Mouse (Mus musculus) kidney, embryonic 15.5 days (tissue): ENCODE results near the gene Ino80d. TPM values are rescaled to one million over a fixed set of nuclear protein-coding genes. Genes with fewer than 3 reads are reported as not detected.

Source experiments
- ATAC-seq: fragments of 200-750 bp; cut with Nextera tagmentation; replicated peaks from 2 replicates; pipeline ENCODE4 v1.8.0; 2017; ENCODE audit warnings: moderate TSS enrichment; ENCODE audit not compliant: low FRiP score
- H3K27ac ChIP-seq: fragments of 300-500 bp; sonication (generic); 2 replicates; pipeline ENCODE4 v1.5.1; 2015; ENCODE audit warnings: mild to moderate bottlenecking, inconsistent platforms
- H3K27me3 ChIP-seq: fragments of 300-500 bp; sonication (generic); 2 replicates; pipeline ENCODE4 v1.6.1; 2015; ENCODE audit warnings: inconsistent platforms
- H3K36me3 ChIP-seq: fragments of 300-500 bp; sonication (generic); 2 replicates; pipeline ENCODE4 v1.6.1; 2015; ENCODE audit warnings: inconsistent platforms
- H3K4me1 ChIP-seq: fragments of 300-500 bp; sonication (generic); 2 replicates; pipeline ENCODE4 v1.6.1; 2015; ENCODE audit warnings: inconsistent platforms
- H3K4me2 ChIP-seq: fragments of 300-500 bp; sonication (generic); 2 replicates; pipeline ENCODE4 v1.6.1; 2015; ENCODE audit warnings: moderate library complexity, mild to moderate bottlenecking, inconsistent platforms
- H3K4me3 ChIP-seq: fragments of 300-500 bp; sonication (generic); replicated peaks from 2 replicates; pipeline ENCODE4 v1.5.1; 2015; ENCODE audit warnings: mild to moderate bottlenecking, inconsistent platforms
- H3K9ac ChIP-seq: fragments of 300-500 bp; sonication (generic); 2 replicates; pipeline ENCODE4 v1.6.1; 2015; ENCODE audit warnings: mild to moderate bottlenecking, inconsistent platforms
- H3K9me3 ChIP-seq: fragments of 300-500 bp; sonication (generic); replicated peaks from 2 replicates; pipeline ENCODE4 v1.6.1; 2016; ENCODE audit warnings: inconsistent platforms
- WGBS: fragments of 180-500 bp; shearing (Covaris S2); methylation state at CpG from one replicate; pipeline ENCODE4 v1.1.7; 2015; ENCODE audit warnings: mixed read lengths; 5-methylcytosine and 5-hydroxymethylcytosine counted together
- polyA plus RNA-seq: library from polyadenylated mRNA; unstranded; fragments of >200 nt; fragmentation: Nextera tagmentation; extraction: Ambion mirVana; gene quantifications from 2 replicates; pipeline ENCODE4 v1.2.1, GENCODE M21; 2015

The Ino80d gene
- polyA plus RNA-seq, 1 experiment from 2014 or later = 12.1 TPM

DNA sequence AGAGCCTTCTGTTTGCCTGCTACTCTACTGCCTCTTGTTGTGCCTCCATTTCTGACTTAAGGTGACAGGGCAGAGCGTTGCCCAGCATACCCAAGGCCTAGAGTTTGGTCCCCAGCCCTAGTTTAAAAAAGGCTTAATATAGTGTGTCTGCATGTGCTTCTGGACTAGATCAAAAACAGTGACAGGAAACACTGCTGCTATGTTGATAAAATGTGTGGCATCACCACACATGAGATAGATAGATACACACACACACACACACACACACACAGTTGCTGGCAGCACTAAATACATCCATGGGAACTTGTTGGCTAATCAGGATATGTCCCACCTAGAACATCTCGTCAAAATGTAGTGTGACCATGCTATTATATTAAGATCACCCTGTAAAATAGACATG, 5.9 kb upstream of the Ino80d start:
- Histone ChIP-seq H3K27me3 (no peaks in the 10 kb centered on the region), H3K36me3 (peaks cover 67% of the 10 kb centered on the region), H3K4me3 (no peak overlapping the region), H3K4me2 (no peak overlapping the region), H3K27ac (no peak overlapping the region), H3K9ac (no peak overlapping the region), H3K9me3 (no peaks in the 10 kb centered on the region), H3K4me1 (peaks cover 22% of the 10 kb centered on the region)
- ATAC-seq = no peak
- 94% methylated on average over 2 of the region's 2 CpGs for WGBS

DNA sequence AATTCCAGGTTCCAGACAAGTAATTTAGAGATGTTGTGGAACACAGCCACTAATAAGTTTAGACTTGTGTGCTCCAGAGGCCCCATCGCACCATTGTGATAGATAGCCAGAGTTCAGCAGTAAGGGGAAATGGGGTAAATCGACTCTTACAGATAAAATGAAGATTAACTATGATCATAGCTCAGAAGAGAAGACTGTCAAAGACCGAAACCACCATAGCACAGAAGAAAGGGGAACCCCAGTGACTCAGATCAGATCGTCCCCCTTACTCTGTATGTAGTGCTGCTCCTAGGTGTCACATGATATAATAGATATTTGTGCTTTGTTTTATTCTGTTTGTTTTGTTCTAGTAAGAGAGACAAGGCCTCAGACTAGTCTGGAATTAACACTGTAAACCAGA, 5.2 kb upstream of the Ino80d start:
- no peak for ATAC-seq
- Histone ChIP-seq H3K9ac (no peak overlapping the region), H3K27ac (no peak overlapping the region), H3K4me2 (no peak overlapping the region), H3K9me3 (no peaks in the 10 kb centered on the region), H3K4me3 (no peak overlapping the region), H3K27me3 (no peaks in the 10 kb centered on the region), H3K4me1 (peaks cover 22% of the 10 kb centered on the region), H3K36me3 (peaks cover 62% of the 10 kb centered on the region)
- WGBS = 86% methylated on average over 4 of the region's 4 CpGs

DNA sequence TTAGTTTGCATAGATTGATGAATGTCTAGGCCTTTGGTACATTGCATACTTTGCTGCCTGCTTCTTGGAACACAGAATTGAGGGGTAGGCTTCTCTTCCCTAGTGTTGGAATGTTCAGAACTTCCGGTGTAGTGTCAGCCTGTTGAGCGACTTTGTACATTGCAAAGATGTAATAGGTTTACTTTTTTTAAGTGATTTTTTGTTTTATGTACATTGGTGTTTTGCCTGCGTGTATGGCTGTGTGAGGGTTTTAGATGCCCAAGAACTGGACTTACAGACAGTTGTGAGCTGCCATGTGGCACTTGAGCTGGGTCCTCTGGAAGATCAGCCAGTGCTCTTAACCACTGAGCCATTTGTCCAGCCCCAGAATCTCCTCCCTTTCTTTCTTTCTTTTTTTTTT, 1.1 kb upstream of the Ino80d start:
- Histone ChIP-seq H3K4me3 (peak overlapping the region; percentile 90), H3K4me1 (peaks cover 17% of the 10 kb centered on the region), H3K27me3 (no peaks in the 10 kb centered on the region), H3K9me3 (no peaks in the 10 kb centered on the region), H3K36me3 (peaks cover 30% of the 10 kb centered on the region), H3K9ac (no peak overlapping the region), H3K4me2 (peak overlapping the region; percentile 69), H3K27ac (peak overlapping the region; percentile 99)
- WGBS = 20% methylated on average over 3 of the region's 3 CpGs
- no peak for ATAC-seq

DNA sequence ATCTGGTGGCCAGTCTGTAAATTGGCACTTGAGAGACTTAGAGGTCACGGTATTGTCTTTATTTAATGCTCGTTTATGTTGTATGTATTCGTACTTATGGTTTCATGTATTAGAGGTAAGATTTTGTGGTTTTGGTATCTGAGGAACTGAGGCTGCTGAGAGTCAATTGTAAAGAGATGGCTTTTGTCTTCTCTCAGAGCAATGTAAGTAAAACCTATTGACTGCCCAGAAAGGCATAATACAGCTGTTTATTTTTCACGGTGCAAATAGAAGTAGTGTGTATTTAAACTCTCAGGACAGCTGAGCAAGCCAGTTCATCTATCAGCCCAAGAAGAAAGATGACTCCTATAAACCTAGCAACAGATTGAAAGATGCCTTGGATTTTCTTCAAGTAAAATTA, 629 bp upstream of the Ino80d start:
- Histone ChIP-seq H3K36me3 (peaks cover 26% of the 10 kb centered on the region), H3K4me3 (peak overlapping the region; percentile 90), H3K4me1 (peaks cover 22% of the 10 kb centered on the region), H3K9me3 (no peaks in the 10 kb centered on the region), H3K27ac (peak overlapping the region; percentile 99), H3K9ac (peak overlapping the region; percentile 99), H3K27me3 (no peaks in the 10 kb centered on the region), H3K4me2 (peak overlapping the region; percentile 69)
- WGBS = 21% methylated on average over 4 of the region's 4 CpGs
- ATAC-seq = no peak

DNA sequence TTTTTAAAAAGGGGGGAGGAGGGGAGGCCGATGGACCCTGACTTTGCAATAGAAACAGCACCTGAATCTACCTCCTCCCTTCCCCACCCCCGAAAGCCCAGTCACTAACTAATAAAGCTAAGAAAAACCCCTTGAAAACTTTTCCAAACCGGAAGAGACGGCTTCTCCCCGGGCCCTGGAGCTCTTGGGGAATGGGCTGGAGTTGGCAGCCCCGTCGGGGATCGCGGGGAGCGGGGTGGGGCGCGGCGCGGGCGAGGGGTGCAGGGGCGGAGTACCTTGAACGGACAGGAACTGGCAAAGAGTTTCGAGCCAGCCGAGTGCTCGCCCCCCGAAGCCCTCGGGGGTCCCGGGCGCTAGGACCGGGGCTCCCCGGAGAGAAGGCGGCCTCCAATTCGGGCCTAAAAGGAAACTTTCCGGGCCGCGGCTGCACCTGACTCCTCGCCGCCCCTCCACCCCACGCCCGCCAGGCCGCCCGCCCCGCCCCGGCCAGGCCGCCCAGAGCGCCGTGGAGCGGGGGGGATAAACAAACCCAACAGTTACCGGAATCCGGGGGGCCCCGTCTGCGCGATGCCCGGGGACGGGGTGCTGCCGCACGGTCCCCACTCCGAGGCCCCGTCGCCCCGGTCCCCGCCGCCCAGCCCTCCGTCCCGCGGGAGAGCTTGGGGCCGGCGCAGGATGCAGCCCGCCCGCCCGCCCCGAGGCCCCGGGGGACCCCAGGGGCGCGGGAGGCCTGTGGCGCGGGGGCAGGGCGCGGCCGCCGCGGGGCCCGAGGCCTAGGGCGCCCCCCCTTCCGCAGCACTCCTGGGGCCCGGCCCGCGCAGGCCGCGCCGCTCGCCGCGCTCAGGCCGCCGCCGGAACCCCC, 962 bp downstream of the Ino80d start:
- H3K9me3 ChIP-seq = no peaks in the 10 kb centered on the region
- H3K36me3 ChIP-seq = peaks cover 12% of the 10 kb centered on the region
- H3K27me3 ChIP-seq = no peaks in the 10 kb centered on the region
- ATAC-seq = peak; percentile 53
- H3K9ac ChIP-seq = peak overlapping the region; percentile 99
- H3K27ac ChIP-seq = peak overlapping the region; percentile 99
- peak overlapping the region; percentile 69 for H3K4me2 ChIP-seq
- 1% methylated on average over 59 of the region's 92 CpGs for WGBS
- H3K4me1 ChIP-seq = peaks cover 25% of the 10 kb centered on the region
- peak overlapping the region; percentile 90 for H3K4me3 ChIP-seq

DNA sequence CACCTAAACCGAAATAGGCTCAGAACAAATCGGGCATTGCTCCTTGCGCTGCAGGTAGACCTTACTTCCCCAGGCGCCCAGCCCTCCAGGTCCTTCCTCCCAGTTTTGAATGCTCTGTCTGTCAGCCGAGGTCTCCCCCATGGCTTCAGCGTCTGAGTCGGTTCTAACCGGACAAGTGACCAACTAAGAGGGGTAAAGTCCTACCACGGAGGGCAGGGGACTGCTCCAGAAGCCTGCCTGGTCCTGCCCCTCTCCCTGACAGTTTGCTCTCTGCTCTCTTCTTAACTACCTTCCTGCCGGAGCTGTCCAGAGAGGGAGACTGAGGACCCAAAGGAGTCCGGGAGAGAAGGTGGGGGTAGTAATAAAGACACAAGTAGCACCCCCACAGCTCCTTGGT, 1.6 kb downstream of the Ino80d start:
- Histone ChIP-seq H3K4me1 (peaks cover 25% of the 10 kb centered on the region), H3K9ac (peak overlapping the region; percentile 99), H3K9me3 (no peaks in the 10 kb centered on the region), H3K27ac (peak overlapping the region; percentile 99), H3K27me3 (no peaks in the 10 kb centered on the region), H3K4me3 (peak overlapping the region; percentile 90), H3K4me2 (peak overlapping the region; percentile 69), H3K36me3 (0 out of 2 replicates have a peak, but pooled peaks cover 5% of the 10 kb centered on the region)
- WGBS = 2% methylated on average over 11 of the region's 11 CpGs
- ATAC-seq = peak; percentile 59

DNA sequence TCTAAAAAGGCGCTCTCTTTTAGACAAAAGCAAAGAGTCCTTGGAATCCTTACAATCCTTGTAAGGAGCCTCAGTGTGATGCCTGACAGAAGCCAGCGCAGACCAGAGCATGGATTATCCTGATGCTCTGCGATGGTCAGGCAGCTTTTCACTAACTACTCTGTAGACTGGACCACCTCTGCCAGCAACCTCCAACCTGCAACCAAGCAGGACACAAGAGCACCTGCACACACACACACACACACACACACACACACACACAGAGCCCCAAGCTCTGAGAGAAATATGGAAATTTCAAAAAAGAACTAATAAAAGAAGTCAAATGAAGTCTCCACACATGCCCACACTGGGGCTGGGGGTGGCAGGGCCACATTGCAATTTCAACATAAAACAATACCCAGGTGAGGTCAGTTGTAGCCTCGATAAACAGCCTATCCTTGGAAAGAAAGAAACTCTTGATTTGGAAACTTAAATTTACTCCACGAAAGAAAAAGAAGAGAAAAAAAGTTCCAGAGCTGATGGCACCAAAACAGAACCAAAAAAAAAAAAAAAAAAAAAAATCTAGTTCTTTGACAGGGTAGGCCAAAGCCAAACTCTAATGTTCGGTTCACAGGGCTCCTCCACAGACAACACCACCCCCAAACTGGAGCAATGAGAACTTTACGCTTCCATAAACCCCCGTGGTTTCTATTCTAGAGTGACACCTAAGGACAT, 2.2 kb downstream of the Ino80d start:
- 43% methylated on average over 8 of the region's 8 CpGs for WGBS
- Histone ChIP-seq H3K36me3 (0 out of 2 replicates have a peak, but pooled peaks cover 5% of the 10 kb centered on the region), H3K4me3 (peak overlapping the region; percentile 90), H3K27ac (peak overlapping the region; percentile 99), H3K9me3 (no peaks in the 10 kb centered on the region), H3K9ac (peak overlapping the region; percentile 99), H3K27me3 (no peaks in the 10 kb centered on the region), H3K4me2 (peak overlapping the region; percentile 69), H3K4me1 (peaks cover 27% of the 10 kb centered on the region)
- no peak for ATAC-seq

DNA sequence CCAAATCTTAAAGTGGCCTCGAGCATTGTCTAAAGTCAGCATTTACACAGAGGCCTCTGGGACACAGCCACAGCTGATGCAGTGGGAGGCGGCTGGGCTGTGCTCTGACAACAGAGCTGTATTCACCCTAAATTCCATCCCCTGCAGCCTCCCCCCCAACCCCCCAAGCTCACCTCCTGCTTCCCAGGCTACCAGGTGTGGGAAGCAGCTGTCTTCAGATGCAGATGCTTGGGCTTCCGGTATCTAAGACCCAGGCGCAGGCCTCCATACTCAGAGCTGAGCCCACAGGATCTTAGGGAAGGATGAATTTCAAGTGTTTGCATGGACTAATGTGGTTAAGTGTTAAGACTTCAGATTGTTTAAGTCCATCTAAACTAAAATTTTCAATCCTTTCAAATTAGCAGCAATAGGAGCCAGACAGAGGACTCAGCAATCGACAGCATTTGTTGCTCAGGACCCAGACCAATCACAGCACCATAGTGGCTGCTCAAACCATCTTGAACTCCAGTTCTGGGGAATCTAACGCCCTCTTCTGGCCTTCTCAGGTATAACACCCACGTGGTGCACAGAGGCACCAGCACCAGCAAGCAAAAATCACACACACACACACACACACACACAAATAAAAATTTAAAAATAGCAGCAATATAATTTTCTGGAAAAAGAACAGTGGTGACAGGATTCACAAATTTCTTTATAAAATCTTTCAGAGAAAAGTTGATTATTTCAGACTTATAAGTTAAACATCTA, 3.8 kb downstream of the Ino80d start:
- Histone ChIP-seq H3K9me3 (no peaks in the 10 kb centered on the region), H3K36me3 (no peaks in the 10 kb centered on the region), H3K4me1 (peaks cover 20% of the 10 kb centered on the region), H3K9ac (no peak overlapping the region), H3K4me3 (no peak overlapping the region), H3K4me2 (no peak overlapping the region), H3K27me3 (no peaks in the 10 kb centered on the region), H3K27ac (peak overlapping the region; percentile 65)
- ATAC-seq = no peak
- WGBS = 43% methylated on average over 7 of the region's 7 CpGs

DNA sequence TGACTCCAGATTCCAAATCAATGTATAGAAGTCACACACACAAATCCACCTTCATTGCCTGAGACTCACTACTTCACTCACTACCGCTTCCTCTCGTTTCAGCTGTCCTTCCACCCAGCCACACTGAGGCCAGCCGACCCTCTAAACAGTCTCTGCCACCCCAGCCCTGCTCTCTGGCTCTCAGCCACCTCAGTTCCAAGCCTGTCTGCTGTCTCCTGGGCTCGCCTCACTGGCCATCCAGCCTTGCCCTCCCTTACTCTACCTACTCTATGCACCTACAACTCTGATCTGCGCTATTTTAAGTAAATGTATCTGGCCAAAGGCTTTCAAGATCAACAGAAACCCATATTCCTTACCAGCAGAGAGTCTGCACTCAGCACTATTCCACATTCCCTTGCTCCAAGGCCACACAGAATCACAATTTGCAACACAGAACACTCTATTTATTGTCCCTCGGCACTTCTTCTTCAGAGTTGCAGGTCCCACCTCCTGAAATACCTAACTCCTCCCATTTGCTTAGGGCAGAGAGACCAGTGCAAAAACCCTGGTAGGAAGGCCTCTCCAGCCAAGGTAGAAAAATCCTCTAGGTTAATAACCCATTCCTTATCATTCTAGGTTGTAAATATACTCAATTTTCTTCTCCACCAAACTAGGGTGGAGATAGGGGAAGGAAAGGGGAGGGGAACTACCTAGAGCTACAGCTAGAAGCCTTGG, 6.7 kb downstream of the Ino80d start:
- no peak for ATAC-seq
- H3K9me3 ChIP-seq = no peaks in the 10 kb centered on the region
- H3K27me3 ChIP-seq = no peaks in the 10 kb centered on the region
- no peak overlapping the region for H3K4me2 ChIP-seq
- peaks cover 21% of the 10 kb centered on the region for H3K36me3 ChIP-seq
- no peak overlapping the region for H3K4me3 ChIP-seq
- WGBS = 67% methylated on average over 6 of the region's 6 CpGs
- H3K27ac ChIP-seq = 0 out of 2 replicates have a peak overlapping the region, but pooled peaks have one; percentile 13
- no peak overlapping the region for H3K9ac ChIP-seq
- peaks cover 20% of the 10 kb centered on the region for H3K4me1 ChIP-seq

DNA sequence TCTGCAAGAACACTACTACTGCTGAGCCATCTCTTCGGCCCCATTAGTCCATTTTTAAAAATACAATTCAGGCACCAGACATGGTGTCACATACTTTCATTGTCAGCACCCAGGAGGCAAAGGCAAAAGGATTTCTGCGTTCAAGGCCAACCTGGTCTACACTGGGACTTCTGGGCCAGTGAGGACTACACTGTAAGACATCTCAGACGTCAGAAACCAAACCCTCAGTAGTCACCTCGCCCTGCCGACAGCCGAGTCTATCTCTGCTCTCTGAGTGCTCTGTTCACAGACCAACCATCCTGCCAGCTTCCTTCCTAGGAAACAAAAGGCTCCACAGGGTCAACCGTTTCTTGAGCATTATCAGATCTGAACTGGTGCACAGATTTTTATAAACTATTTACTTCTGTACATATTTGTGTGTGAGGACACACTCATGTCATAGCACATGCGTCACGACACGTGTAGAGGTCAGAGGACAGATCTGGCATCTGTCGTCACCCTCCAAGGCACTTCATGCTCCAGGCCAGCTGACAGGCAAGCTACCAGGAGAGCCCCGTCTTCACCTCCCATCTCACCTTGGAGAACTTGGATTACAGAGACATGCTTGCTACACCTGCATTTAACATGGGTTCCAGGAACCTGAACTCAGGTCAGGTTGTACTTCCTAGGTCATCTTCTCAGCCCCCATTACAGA, 11.6 kb downstream of the Ino80d start:
- Histone ChIP-seq H3K9ac (no peak overlapping the region), H3K36me3 (peaks cover 67% of the 10 kb centered on the region)
- 89% methylated on average over 12 of the region's 12 CpGs for WGBS

DNA sequence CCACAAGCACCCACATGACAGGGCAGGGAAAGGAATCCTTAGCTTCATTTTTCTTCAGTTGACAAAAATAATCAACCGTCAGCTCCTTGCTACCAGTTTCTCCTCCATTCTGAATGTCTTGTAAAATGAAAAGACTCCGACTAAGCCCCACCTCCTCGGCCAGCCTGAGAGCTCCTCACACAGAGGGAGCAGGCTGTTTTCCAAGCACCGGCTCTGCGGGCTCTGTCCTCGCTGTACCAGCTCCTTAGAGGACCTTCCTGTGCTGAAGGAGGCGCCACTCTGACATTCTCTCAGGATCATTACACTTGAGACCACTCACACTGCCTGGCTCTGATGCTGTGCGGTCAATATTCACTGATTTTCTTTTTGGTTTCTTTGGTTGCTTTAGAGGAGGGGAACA, 14.3 kb downstream of the Ino80d start:
- no peak for ATAC-seq
- Histone ChIP-seq H3K36me3 (peaks cover 86% of the 10 kb centered on the region), H3K4me3 (no peak overlapping the region), H3K9me3 (no peaks in the 10 kb centered on the region), H3K27ac (no peak overlapping the region), H3K4me2 (no peak overlapping the region), H3K27me3 (no peaks in the 10 kb centered on the region), H3K4me1 (0 out of 2 replicates have a peak, but pooled peaks cover 2% of the 10 kb centered on the region), H3K9ac (no peak overlapping the region)
- 94% methylated on average over 8 of the region's 8 CpGs for WGBS

More for the DNA sequence above, 11.6 kb downstream of the Ino80d start:
- Histone ChIP-seq H3K27ac (no peak overlapping the region), H3K4me1 (peaks cover 2% of the 10 kb centered on the region; the same call in 1 of the 2 replicates), H3K9me3 (no peaks in the 10 kb centered on the region), H3K4me2 (no peak overlapping the region), H3K27me3 (no peaks in the 10 kb centered on the region), H3K4me3 (no peak overlapping the region)
- no peak for ATAC-seq
